Mouse (Mus musculus) liver, adult (tissue): ENCODE data around the gene Ssr1.

ENCODE experiments used
- GATA4 ChIP-seq: IDR thresholded peaks from 2 replicates; pipeline ENCODE4 v1.6.1; 2014; ENCODE audit warnings: mild to moderate bottlenecking, low read length; ENCODE audit not compliant: insufficient replicate concordance

Ssr1 gene

GRCm38 (mm10) chr13:37965126-37965914 is 28.7 kb downstream of the Ssr1 start:
- no peak for TF ChIP-seq GATA4

GRCm38 (mm10) chr13:37964128-37965087 is 29.6 kb downstream of the Ssr1 start:
- TF ChIP-seq GATA4 = no peak

GRCm38 (mm10) chr13:37963354-37964007 is 30.5 kb downstream of the Ssr1 start:
- no peak for TF ChIP-seq GATA4

GRCm38 (mm10) chr13:37962541-37962940 is 31.5 kb downstream of the Ssr1 start:
- no peak for TF ChIP-seq GATA4

DNA sequence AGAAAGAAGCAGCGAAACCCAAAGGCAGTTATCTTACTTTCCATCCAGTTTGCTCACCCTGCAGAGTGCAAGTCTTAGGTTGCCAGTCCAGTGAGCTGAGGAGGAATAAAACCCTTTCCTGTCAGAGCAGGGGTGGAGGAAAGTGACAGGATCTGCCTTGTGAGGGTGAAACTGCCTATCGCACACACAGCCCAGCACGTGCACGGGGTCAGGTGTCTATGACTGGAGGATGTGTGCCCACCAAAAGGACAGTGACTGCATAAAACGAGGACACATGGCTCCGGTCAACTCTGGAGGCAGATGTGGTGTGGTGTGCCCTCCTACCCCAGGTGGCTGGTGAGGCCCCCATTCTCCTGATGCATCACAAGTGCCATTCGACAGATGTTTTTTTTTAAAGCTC is 34.1 kb downstream of the Ssr1 start:
- TF ChIP-seq GATA4 = no peak

GRCm38 (mm10) chr13:37959239-37959907 is 34.6 kb downstream of the Ssr1 start:
- no peak for TF ChIP-seq GATA4

- 0 out of 2 replicates have a peak, but pooled peaks have one; percentile 7 for TF ChIP-seq GATA4
These were observed 35.3 kb downstream of the Ssr1 start for GRCm38 (mm10) chr13:37958498-37959238.

GRCm38 (mm10) chr13:37954318-37954717 is 39.7 kb downstream of the Ssr1 start:
- no peak for TF ChIP-seq GATA4

DNA sequence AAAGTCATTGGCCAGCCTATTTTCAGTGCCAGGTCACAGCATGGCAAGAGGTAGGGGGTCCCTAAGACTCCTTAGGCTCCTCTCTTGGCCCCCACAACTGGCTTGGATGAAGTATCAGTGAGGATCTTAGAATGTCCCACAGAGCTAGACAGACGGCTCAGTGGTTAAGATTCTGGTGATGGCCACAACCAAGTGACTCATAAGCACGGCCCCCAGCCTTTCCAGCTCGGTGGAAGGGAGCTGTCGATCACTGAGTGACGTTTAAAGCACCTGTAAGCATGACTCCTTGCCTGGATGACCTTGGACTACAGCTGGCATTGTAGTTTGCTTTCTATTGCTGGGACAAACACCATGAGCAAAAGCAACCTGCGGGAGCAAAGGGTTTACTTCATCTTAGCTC is 41.0 kb downstream of the Ssr1 start:
- no peak for TF ChIP-seq GATA4

- TF ChIP-seq GATA4 = no peak
These were observed 47.3 kb downstream of the Ssr1 start for GRCm38 (mm10) chr13:37946734-37947133.

- TF ChIP-seq GATA4 = no peak
These were observed 48.6 kb downstream of the Ssr1 start for GRCm38 (mm10) chr13:37945392-37945791.

DNA sequence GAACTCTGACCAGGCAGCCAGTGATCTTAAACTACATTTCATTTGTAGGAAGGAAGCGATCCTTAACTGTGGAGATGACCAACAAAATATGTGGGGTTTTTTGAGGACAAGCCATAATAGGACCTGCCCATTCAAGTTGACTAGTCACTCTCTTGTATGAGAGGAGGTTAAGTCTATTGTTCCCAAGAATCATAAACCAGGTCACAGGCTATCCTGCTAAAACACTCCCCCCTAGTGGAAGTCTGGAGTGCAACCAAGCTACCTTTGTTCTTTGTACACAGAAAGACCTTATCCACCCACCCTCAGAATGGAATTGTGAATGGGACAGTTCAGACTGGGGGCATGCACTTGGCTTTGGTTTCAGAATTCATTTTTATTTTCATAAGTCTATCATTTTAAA is 49.7 kb downstream of the Ssr1 start:
- no peak for TF ChIP-seq GATA4

DNA sequence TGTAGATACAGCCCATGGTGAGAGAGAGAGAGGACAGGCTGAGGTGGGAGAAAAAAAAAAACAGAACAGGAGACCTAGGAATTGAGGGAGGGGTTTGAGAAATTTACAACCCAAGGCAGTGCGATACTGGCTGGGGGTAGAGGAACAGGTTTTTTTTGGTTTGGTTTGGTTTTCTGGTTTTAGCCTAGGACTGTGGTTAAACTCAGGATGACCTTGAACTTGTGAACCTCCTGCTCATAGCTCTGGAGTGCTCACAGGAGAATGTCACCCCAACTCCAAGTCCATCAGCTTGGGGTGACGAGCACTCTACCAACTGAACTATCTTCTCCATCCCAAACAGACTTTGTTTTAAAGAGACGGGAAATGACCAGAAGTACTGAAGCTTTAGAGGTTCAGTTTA is 50.6 kb downstream of the Ssr1 start:
- TF ChIP-seq GATA4 = no peak

DNA sequence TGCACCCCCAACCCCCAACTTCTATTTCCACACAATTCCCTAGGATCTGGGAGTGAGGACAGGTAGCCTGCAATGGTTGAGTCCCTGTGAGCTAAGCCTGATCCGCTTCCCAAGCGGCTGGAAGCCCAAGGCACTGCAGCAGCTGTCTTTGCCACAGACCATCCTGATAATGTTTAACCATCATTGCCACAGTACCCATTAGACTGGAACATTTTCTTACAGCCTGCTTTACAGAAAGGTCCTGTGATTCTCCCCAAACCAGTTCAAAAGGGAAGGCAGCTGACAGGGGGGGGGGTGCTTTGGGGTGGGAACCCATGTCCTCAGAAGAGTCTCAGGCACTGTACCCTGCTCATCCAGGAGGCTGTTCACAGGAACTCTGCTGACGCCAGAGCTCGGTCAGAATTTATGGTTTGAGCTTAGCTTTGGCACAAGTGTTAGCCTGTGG is 51.1 kb downstream of the Ssr1 start:
- TF ChIP-seq GATA4 = no peak
